Mouse (Mus musculus) midbrain, postnatal 0 days (tissue): ENCODE measurements around the gene Gabrb2. TPM values are rescaled to one million over a fixed set of nuclear protein-coding genes. Genes with fewer than 3 reads are reported as not detected.

Experiments used
- ATAC-seq: fragments of 200-750 bp; cut with Nextera tagmentation; 2 replicates; pipeline ENCODE4 v1.8.0; 2017; ENCODE audit warnings: moderate number of reproducible peaks, mild to moderate bottlenecking, moderate TSS enrichment, moderate library complexity; ENCODE audit not compliant: low FRiP score
- DNase-seq: peaks from one replicate; pipeline ENCODE4 v3.0.0-alpha.2; 2015; ENCODE audit warnings: low spot score
- H3K27ac ChIP-seq: fragments of 300-500 bp; sonication (generic); 2 replicates; pipeline ENCODE4 v1.5.1; 2014; ENCODE audit warnings: low read depth, mild to moderate bottlenecking, low read length, mixed read lengths
- H3K27me3 ChIP-seq: fragments of 300-500 bp; sonication (generic); 2 replicates; pipeline ENCODE4 v1.6.1; 2014; ENCODE audit warnings: low read length, control low read depth, mixed read lengths; ENCODE audit not compliant: insufficient read depth
- H3K36me3 ChIP-seq: fragments of 300-500 bp; sonication (generic); 2 replicates; pipeline ENCODE4 v1.6.1; 2014; ENCODE audit warnings: low read length, control low read depth, mixed read lengths; ENCODE audit not compliant: insufficient read depth
- H3K4me1 ChIP-seq: fragments of 300-500 bp; sonication (generic); 2 replicates; pipeline ENCODE4 v1.6.1; 2014; ENCODE audit warnings: mild to moderate bottlenecking, control low read depth, antibody characterized with exemption, low read length, mixed read lengths; ENCODE audit not compliant: insufficient read depth
- H3K4me2 ChIP-seq: fragments of 300-500 bp; sonication (generic); 2 replicates; pipeline ENCODE4 v1.6.1; 2014; ENCODE audit warnings: low read depth, mild to moderate bottlenecking, low read length, mixed read lengths; ENCODE audit not compliant: poor library complexity, severe bottlenecking
- H3K4me3 ChIP-seq: fragments of 300-500 bp; sonication (generic); 2 replicates; pipeline ENCODE4 v1.5.1; 2014; ENCODE audit warnings: low read depth, mild to moderate bottlenecking, low read length, moderate library complexity
- H3K9ac ChIP-seq: fragments of 300-500 bp; sonication (generic); replicated peaks from 2 replicates; pipeline ENCODE4 v1.6.1; 2014; ENCODE audit warnings: mild to moderate bottlenecking, low read length, moderate library complexity, mixed read lengths; ENCODE audit not compliant: poor library complexity, severe bottlenecking
- H3K9me3 ChIP-seq: fragments of 300-500 bp; sonication (generic); 2 replicates; pipeline ENCODE4 v1.6.1; 2016; ENCODE audit warnings: low read length, control low read depth
- CTCF ChIP-seq: IDR thresholded peaks from 2 replicates; pipeline ENCODE4 v1.5.1; 2016; ENCODE audit warnings: antibody characterized with exemption, mild to moderate bottlenecking
- WGBS: fragments of 180-500 bp; shearing (Covaris S2); extraction: QIAGEN DNeasy Blood & Tissue Kit; methylation state at CpG from one replicate; pipeline ENCODE4 v1.1.7; 2014; 5-methylcytosine and 5-hydroxymethylcytosine counted together
- polyA plus RNA-seq: library from polyadenylated mRNA; unstranded; fragments of >200 nt; fragmentation: Nextera tagmentation; extraction: Ambion mirVana; gene quantifications from 2 replicates; pipeline ENCODE4 v1.2.1, GENCODE M21; 2015
- total RNA-seq: library from RNA; depleted of rRNA; stranded (reverse); fragments of >200 nt; gene quantifications from 2 replicates; pipeline ENCODE4 v1.2.3, GENCODE M21; 2014

Gabrb2 gene
- total and polyA plus RNA-seq, 2 experiments from 2014 or later = 36.9 to 114 TPM

- Histone ChIP-seq H3K9ac (no peak overlapping the region), H3K4me3 (no peak overlapping the region), H3K4me1 (no peaks in the 10 kb centered on the region), H3K36me3 (no peaks in the 10 kb centered on the region), H3K27me3 (no peaks in the 10 kb centered on the region), H3K27ac (0 out of 2 replicates have a peak overlapping the region, but pooled peaks have one; percentile 27), H3K9me3 (no peaks in the 10 kb centered on the region), H3K4me2 (no peak overlapping the region)
- 75% methylated on average over 5 of the region's 5 CpGs for WGBS
- ATAC-seq = no peak
- no peak for TF ChIP-seq CTCF
- no peak for DNase-seq
Measured at GRCm38 (mm10) chr11:42535286-42535685, 115.7 kb downstream of the Gabrb2 start.

- Histone ChIP-seq H3K36me3 (no peaks in the 10 kb centered on the region), H3K4me2 (no peak overlapping the region), H3K4me3 (no peak overlapping the region), H3K9ac (no peak overlapping the region), H3K27me3 (no peaks in the 10 kb centered on the region), H3K9me3 (no peaks in the 10 kb centered on the region), H3K27ac (no peak overlapping the region), H3K4me1 (no peaks in the 10 kb centered on the region)
- no peak for TF ChIP-seq CTCF
- DNase-seq (no peak), ATAC-seq (no peak)
- 82% methylated on average over 1 of the region's 1 CpGs for WGBS
Measured at GRCm38 (mm10) chr11:42535861-42536260, 116.3 kb downstream of the Gabrb2 start.

- Histone ChIP-seq H3K9me3 (no peaks in the 10 kb centered on the region), H3K9ac (no peak overlapping the region), H3K4me2 (no peak overlapping the region), H3K4me3 (no peak overlapping the region), H3K36me3 (no peaks in the 10 kb centered on the region), H3K27me3 (no peaks in the 10 kb centered on the region), H3K27ac (no peak overlapping the region), H3K4me1 (no peaks in the 10 kb centered on the region)
- WGBS = 80% methylated on average over 2 of the region's 2 CpGs
- ATAC-seq (no peak), DNase-seq (no peak)
- TF ChIP-seq CTCF = no peak
Measured at GRCm38 (mm10) chr11:42542861-42543260, 123.3 kb downstream of the Gabrb2 start.

- Histone ChIP-seq H3K9ac (no peak overlapping the region), H3K36me3 (no peaks in the 10 kb centered on the region), H3K27ac (no peak overlapping the region), H3K9me3 (no peaks in the 10 kb centered on the region), H3K4me1 (no peaks in the 10 kb centered on the region), H3K4me3 (no peak overlapping the region), H3K4me2 (no peak overlapping the region), H3K27me3 (no peaks in the 10 kb centered on the region)
- ATAC-seq (no peak), DNase-seq (no peak)
- TF ChIP-seq CTCF = no peak
- WGBS = 66% methylated on average over 5 of the region's 5 CpGs
Measured at GRCm38 (mm10) chr11:42566023-42566422, 146.5 kb downstream of the Gabrb2 start.

- H3K27me3 ChIP-seq = no peaks in the 10 kb centered on the region
- no peak overlapping the region for H3K4me2 ChIP-seq
- no peaks in the 10 kb centered on the region for H3K4me1 ChIP-seq
- WGBS = 78% methylated on average over 4 of the region's 4 CpGs
- no peak for DNase-seq
- no peak overlapping the region for H3K4me3 ChIP-seq
- H3K9ac ChIP-seq = no peak overlapping the region
- H3K27ac ChIP-seq = no peak overlapping the region
- no peak for TF ChIP-seq CTCF
- ATAC-seq = no peak
- no peaks in the 10 kb centered on the region for H3K36me3 ChIP-seq
- H3K9me3 ChIP-seq = no peaks in the 10 kb centered on the region
Measured at GRCm38 (mm10) chr11:42571467-42571866, 151.9 kb downstream of the Gabrb2 start.

GRCm38 (mm10) chr11:42575146-42575873, 155.8 kb downstream of the Gabrb2 start:
- Histone ChIP-seq H3K27ac (no peak overlapping the region), H3K36me3 (no peaks in the 10 kb centered on the region), H3K4me3 (no peak overlapping the region), H3K27me3 (no peaks in the 10 kb centered on the region), H3K9me3 (no peaks in the 10 kb centered on the region), H3K4me2 (no peak overlapping the region), H3K9ac (no peak overlapping the region), H3K4me1 (0 out of 2 replicates have a peak, but pooled peaks cover 2% of the 10 kb centered on the region)
- DNase-seq (no peak), ATAC-seq (no peak)
- no peak for TF ChIP-seq CTCF
- WGBS = 86% methylated on average over 3 of the region's 3 CpGs
